Mouse (Mus musculus): ENCODE results near the gene Ano3. TPM values are rescaled to one million over a fixed set of nuclear protein-coding genes. Genes with fewer than 3 reads are reported as not detected.

Ano3 gene
- polyA plus RNA-seq, 1 experiment from 2014 or later, result 1.3 TPM

GRCm38 (mm10) chr2:110709436-110709835 lies 241.3 kb downstream of the Ano3 start:
- no peak for ATAC-seq (ENCODE audit: low FRiP score)
- H3K4me3 ChIP-seq (replicated peaks), result no peak overlapping the region
- no peaks in the 10 kb centered on the region for H3K27me3 ChIP-seq
- H3K9ac ChIP-seq, result no peak overlapping the region
- H3K27ac ChIP-seq, result no peak overlapping the region
- H3K4me2 ChIP-seq, result no peak overlapping the region
- no peaks in the 10 kb centered on the region for H3K9me3 ChIP-seq
- H3K36me3 ChIP-seq (replicated peaks), result no peaks in the 10 kb centered on the region
- WGBS, result 92% methylated on average over 3 of the region's 3 CpGs
- no peaks in the 10 kb centered on the region for H3K4me1 ChIP-seq

GRCm38 (mm10) chr2:110671071-110671624 lies 279.6 kb downstream of the Ano3 start:
- ATAC-seq (ENCODE audit: low FRiP score), result no peak
- 87% methylated on average over 2 of the region's 2 CpGs for WGBS
- no peak overlapping the region for H3K4me2 ChIP-seq

GRCm38 (mm10) chr2:110663329-110663728 lies 287.4 kb downstream of the Ano3 start:
- ATAC-seq (ENCODE audit: low FRiP score), result peak; percentile 70; the same call in 1 of the 2 replicates
- Histone ChIP-seq H3K4me1 (no peaks in the 10 kb centered on the region), H3K4me2 (no peak overlapping the region), H3K27me3 (no peaks in the 10 kb centered on the region), H3K27ac (no peak overlapping the region), H3K4me3 (replicated peaks) (no peak overlapping the region), H3K9ac (no peak overlapping the region), H3K36me3 (replicated peaks) (no peaks in the 10 kb centered on the region), H3K9me3 (no peaks in the 10 kb centered on the region)
- WGBS, result 53% methylated on average over 4 of the region's 4 CpGs

More at GRCm38 (mm10) chr2:110671071-110671624, 279.6 kb downstream of the Ano3 start:
- Histone ChIP-seq H3K4me1 (no peaks in the 10 kb centered on the region), H3K9me3 (no peaks in the 10 kb centered on the region), H3K4me3 (replicated peaks) (no peak overlapping the region), H3K36me3 (replicated peaks) (no peaks in the 10 kb centered on the region), H3K27me3 (no peaks in the 10 kb centered on the region), H3K27ac (no peak overlapping the region), H3K9ac (no peak overlapping the region)

- H3K27ac ChIP-seq, result no peak overlapping the region
- H3K4me1 ChIP-seq, result no peaks in the 10 kb centered on the region
- no peak overlapping the region for H3K4me3 ChIP-seq (replicated peaks)
- no peak overlapping the region for H3K9ac ChIP-seq
- no peak for ATAC-seq (ENCODE audit: low FRiP score)
- H3K36me3 ChIP-seq (replicated peaks), result no peaks in the 10 kb centered on the region
- no peaks in the 10 kb centered on the region for H3K9me3 ChIP-seq
- no peaks in the 10 kb centered on the region for H3K27me3 ChIP-seq
- no peak overlapping the region for H3K4me2 ChIP-seq
Observed at GRCm38 (mm10) chr2:110644846-110645245, 305.9 kb downstream of the Ano3 start.

- no peak overlapping the region for H3K27ac ChIP-seq
- H3K9me3 ChIP-seq, result no peaks in the 10 kb centered on the region
- no peaks in the 10 kb centered on the region for H3K4me1 ChIP-seq
- no peak overlapping the region for H3K4me2 ChIP-seq
- no peaks in the 10 kb centered on the region for H3K27me3 ChIP-seq
- no peak overlapping the region for H3K4me3 ChIP-seq (replicated peaks)
- no peak overlapping the region for H3K9ac ChIP-seq
- 85% methylated on average over 1 of the region's 1 CpGs for WGBS
- H3K36me3 ChIP-seq (replicated peaks), result no peaks in the 10 kb centered on the region
- no peak for ATAC-seq (ENCODE audit: low FRiP score)
Observed at GRCm38 (mm10) chr2:110644358-110644757, 306.4 kb downstream of the Ano3 start.

Other genes starting within 250 kb of the Ano3 start
- gene Muc15, start 229.6 kb downstream of the Ano3 start, polyA plus RNA-seq (2016; fragmentation: Nextera tagmentation; extraction: Ambion mirVana), result 0.06 and 0.08 TPM in 2 replicates
- gene Gm13941, start 155.1 kb upstream of the Ano3 start, polyA plus RNA-seq (2016; fragmentation: Nextera tagmentation; extraction: Ambion mirVana), result not detected in 2 replicates
- not detected in 2 replicates for gene Gm15130, start 202.0 kb upstream of the Ano3 start, polyA plus RNA-seq (2016; fragmentation: Nextera tagmentation; extraction: Ambion mirVana)

Data from forebrain, embryonic 12.5 days (tissue).